Mouse (Mus musculus) embryonic facial prominence, embryonic 10.5 days (tissue): ENCODE results near the gene Gm10762. TPM values are rescaled to one million over a fixed set of nuclear protein-coding genes. Genes with fewer than 3 reads are reported as not detected.

Experiments
- DNase-seq: peaks from one replicate; pipeline ENCODE4 v3.0.0-alpha.2; 2017; ENCODE audit warnings: low spot score
- H3K27ac ChIP-seq: fragments of 300-500 bp; sonication (generic); replicated peaks from 2 replicates; pipeline ENCODE4 v1.5.1; 2016; ENCODE audit warnings: mild to moderate bottlenecking
- H3K27me3 ChIP-seq: fragments of 300-500 bp; sonication (generic); replicated peaks from 2 replicates; pipeline ENCODE4 v1.6.1; 2016; ENCODE audit warnings: low read depth, mild to moderate bottlenecking; ENCODE audit not compliant: poor library complexity, severe bottlenecking
- H3K36me3 ChIP-seq: fragments of 300-500 bp; sonication (generic); replicated peaks from 2 replicates; pipeline ENCODE4 v1.6.1; 2016; ENCODE audit warnings: mild to moderate bottlenecking, moderate library complexity
- H3K4me1 ChIP-seq: fragments of 300-500 bp; sonication (generic); 2 replicates; pipeline ENCODE4 v1.6.1; 2016
- H3K4me3 ChIP-seq: fragments of 300-500 bp; sonication (generic); 2 replicates; pipeline ENCODE4 v1.5.1; 2016; ENCODE audit warnings: mild to moderate bottlenecking, moderate library complexity
- H3K9me3 ChIP-seq: fragments of 300-500 bp; sonication (generic); 2 replicates; pipeline ENCODE4 v1.6.1; 2016; ENCODE audit warnings: mild to moderate bottlenecking
- WGBS: fragments of 180-500 bp; shearing (Covaris S2); methylation state at CpG from one replicate; pipeline ENCODE4 v1.1.7; 2016; 5-methylcytosine and 5-hydroxymethylcytosine counted together
- microRNA-seq: library from miRNA; unstranded; fragments of <30 nt; microRNA quantifications from one replicate; pipeline ENCODE4, GENCODE M21; 2017
- polyA plus RNA-seq: library from polyadenylated mRNA; unstranded; fragments of >200 nt; fragmentation: Nextera tagmentation; extraction: Ambion mirVana; gene quantifications from 2 replicates; pipeline ENCODE4 v1.2.1, GENCODE M21; 2016

Gene Gm10762
- polyA plus RNA-seq, 1 experiment from 2014 or later, result 16.2 TPM

GRCm38 (mm10) chr2:128947962-128948588 lies 19.4 kb downstream of the Gm10762 start:
- Histone ChIP-seq H3K4me3 (no peak overlapping the region), H3K27me3 (no peaks in the 10 kb centered on the region; the same call in 1 of the 2 replicates), H3K36me3 (no peaks in the 10 kb centered on the region), H3K4me1 (peaks cover under 1% of the 10 kb centered on the region), H3K9me3 (no peaks in the 10 kb centered on the region), H3K27ac (no peak overlapping the region)
- DNase-seq, result peak; percentile 43
- WGBS, result 33% methylated on average over 6 of the region's 6 CpGs

GRCm38 (mm10) chr2:128943538-128944528 lies 23.7 kb downstream of the Gm10762 start, which contains the start of gene Zc3h8:
Gene Zc3h8 (minus strand): TSS chr2:128944077.
- H3K4me1 ChIP-seq, result peaks cover 7% of the 10 kb centered on the region
- no peaks in the 10 kb centered on the region for H3K9me3 ChIP-seq
- H3K36me3 ChIP-seq, result peaks cover 13% of the 10 kb centered on the region
- H3K27ac ChIP-seq, result peak within 1 kb of the TSS; percentile 93
- peak within 1 kb of the TSS; percentile 85 for H3K4me3 ChIP-seq
- WGBS, result 2% methylated on average over 65 of the region's 65 CpGs
- DNase-seq, result peak; percentile 97
- no peaks in the 10 kb centered on the region for H3K27me3 ChIP-seq

- Histone ChIP-seq H3K27ac (no peak overlapping the region), H3K27me3 (no peaks in the 10 kb centered on the region), H3K4me1 (no peaks in the 10 kb centered on the region), H3K36me3 (peaks cover 54% of the 10 kb centered on the region), H3K4me3 (no peak overlapping the region), H3K9me3 (no peaks in the 10 kb centered on the region)
- no peak for DNase-seq
- WGBS, result 89% methylated on average over 3 of the region's 3 CpGs
Observed at GRCm38 (mm10) chr2:128936256-128936655, 31.3 kb downstream of the Gm10762 start.

- peaks cover 63% of the 10 kb centered on the region for H3K36me3 ChIP-seq
- no peaks in the 10 kb centered on the region for H3K4me1 ChIP-seq
- H3K9me3 ChIP-seq, result no peaks in the 10 kb centered on the region
- H3K4me3 ChIP-seq, result no peak overlapping the region
- H3K27ac ChIP-seq, result no peak overlapping the region
- no peaks in the 10 kb centered on the region for H3K27me3 ChIP-seq
- DNase-seq, result no peak
Observed at GRCm38 (mm10) chr2:128930704-128931103, 36.8 kb downstream of the Gm10762 start.

GRCm38 (mm10) chr2:128928446-128928845 lies 39.1 kb downstream of the Gm10762 start:
- Histone ChIP-seq H3K27ac (no peak overlapping the region), H3K36me3 (peaks cover 64% of the 10 kb centered on the region), H3K27me3 (no peaks in the 10 kb centered on the region), H3K4me3 (no peak overlapping the region), H3K4me1 (no peaks in the 10 kb centered on the region), H3K9me3 (no peaks in the 10 kb centered on the region)
- DNase-seq, result no peak
- WGBS, result 65% methylated on average over 3 of the region's 3 CpGs

- DNase-seq, result no peak
- peaks cover 45% of the 10 kb centered on the region for H3K36me3 ChIP-seq
- no peaks in the 10 kb centered on the region for H3K4me1 ChIP-seq
- no peaks in the 10 kb centered on the region for H3K27me3 ChIP-seq
- WGBS, result 82% methylated on average over 4 of the region's 4 CpGs
- H3K27ac ChIP-seq, result no peak overlapping the region
- no peak overlapping the region for H3K4me3 ChIP-seq
- H3K9me3 ChIP-seq, result no peaks in the 10 kb centered on the region
Observed at GRCm38 (mm10) chr2:128924799-128925198, 42.7 kb downstream of the Gm10762 start.

Small RNA genes lying within 50 kb of the gene (microRNA-seq; reads per million reads assigned to microRNA genes)
- not detected for gene Gm22859

Other genes starting within 250 kb of the Gm10762 start
- 29.7 TPM in 2 replicates for gene Tmem87b, start 149.6 kb downstream of the Gm10762 start, polyA plus RNA-seq
- gene Fbln7, start 104.7 kb downstream of the Gm10762 start, polyA plus RNA-seq, result 1.8 and 2.1 TPM in 2 replicates
- gene Zc3h8, start 23.6 kb downstream of the Gm10762 start, polyA plus RNA-seq, result 8.4 and 9.8 TPM in 2 replicates
- 1.0 and 1.1 TPM in 2 replicates for gene Zc3h6, start 323 bp downstream of the Gm10762 start, polyA plus RNA-seq
- gene Vinac1, start 80.4 kb upstream of the Gm10762 start, polyA plus RNA-seq, result 0.07 TPM in 1 of 2 replicates, not detected in the other
- gene Ttl, start 98.2 kb upstream of the Gm10762 start, polyA plus RNA-seq, result 14.3 and 14.7 TPM in 2 replicates
- 48.7 and 48.9 TPM in 2 replicates for gene Polr1b, start 133.3 kb upstream of the Gm10762 start, polyA plus RNA-seq
- gene Chchd5, start 162.0 kb upstream of the Gm10762 start, polyA plus RNA-seq, result 25.6 and 29.0 TPM in 2 replicates
- gene Slc20a1, start 231.0 kb upstream of the Gm10762 start, polyA plus RNA-seq, result 50.4 and 52.8 TPM in 2 replicates